Mouse (Mus musculus): ENCODE measurements around the gene Themis. TPM values are rescaled to one million over a fixed set of nuclear protein-coding genes. Genes with fewer than 3 reads are reported as not detected.

The Themis gene
- total RNA-seq (2012; rRNA removed) (not detected in 2 replicates), polyA plus RNA-seq (2012; ENCODE audit: insufficient read depth in 1 of 2, insufficient read length in 2 of 2, low read depth in 1 of 2, low replicate concordance in 2 of 2, missing spikeins in 1 of 2) (not detected)

GRCm38 (mm10) chr10:28668261-28668660, at the start of gene Themis:
Gene Themis (plus strand): TSS chr10:28668360.
- Histone ChIP-seq H3K9me3 (replicated peaks; ENCODE audit: insufficient read depth, low read length) (no peaks in the 10 kb centered on the region), H3K79me2 (ENCODE audit: control insufficient read depth, insufficient read depth, low read length, poor library complexity) (no peaks in the 10 kb centered on the region), H3K27me3 (ENCODE audit: control insufficient read depth in 1 of 2, insufficient read depth in 2 of 2, low read length in 2 of 2) (no peaks in the 10 kb centered on the region), H3K4me3 (ENCODE audit: control insufficient read depth in 1 of 2, insufficient read depth in 1 of 2, low read depth in 2 of 2, low read length in 2 of 2) (no peak within 1 kb of the TSS), H3K36me3 (ENCODE audit: control insufficient read depth in 1 of 2, insufficient read depth in 2 of 2, low read length in 2 of 2) (no peaks in the 10 kb centered on the region), H3K4me1 (ENCODE audit: control insufficient read depth in 1 of 2, insufficient read depth in 2 of 2, low read length in 2 of 2) (no peaks in the 10 kb centered on the region), H3K9ac (ENCODE audit: control insufficient read depth, low read depth, low read length, poor library complexity, severe bottlenecking) (no peak within 1 kb of the TSS), H3K27ac (ENCODE audit: control insufficient read depth, low read depth, low read length) (no peak within 1 kb of the TSS)
- no peak for DNase-seq (ENCODE audit: low read depth, low spot score)
- TF ChIP-seq RAD21 (IDR thresholded peaks at IDR 0.05; ENCODE audit: low read depth, low read length) (no peak), TCF12 (IDR thresholded peaks at IDR 0.05; ENCODE audit: low read depth, low read length) (no peak), BHLHE40 (IDR thresholded peaks at IDR 0.05; ENCODE audit: borderline replicate concordance, low read depth, low read length) (no peak), MYB (IDR thresholded peaks at IDR 0.05; ENCODE audit: low read depth, low read length) (no peak), JUND (IDR thresholded peaks at IDR 0.05; ENCODE audit: low read depth, low read length) (no peak), KAT2A (conservative IDR thresholded peaks at IDR 0.05; ENCODE audit: low read depth, low read length) (no peak), ZNF384 (IDR thresholded peaks at IDR 0.05; ENCODE audit: low read depth, low read length) (no peak), ETS1 (IDR thresholded peaks at IDR 0.05; ENCODE audit: low read depth, low read length) (no peak), ELF1 (IDR thresholded peaks at IDR 0.05; ENCODE audit: low read depth, low read length) (no peak), ZMIZ1 (IDR thresholded peaks at IDR 0.05; ENCODE audit: low read depth, low read length) (no peak)

- Histone ChIP-seq H3K27ac (ENCODE audit: control insufficient read depth, low read depth, low read length) (no peak overlapping the region), H3K4me3 (ENCODE audit: control insufficient read depth in 1 of 2, insufficient read depth in 1 of 2, low read depth in 2 of 2, low read length in 2 of 2) (no peak overlapping the region), H3K79me2 (ENCODE audit: control insufficient read depth, insufficient read depth, low read length, poor library complexity) (no peaks in the 10 kb centered on the region), H3K27me3 (ENCODE audit: control insufficient read depth in 1 of 2, insufficient read depth in 2 of 2, low read length in 2 of 2) (no peaks in the 10 kb centered on the region), H3K9me3 (replicated peaks; ENCODE audit: insufficient read depth, low read length) (no peaks in the 10 kb centered on the region), H3K4me1 (ENCODE audit: control insufficient read depth in 1 of 2, insufficient read depth in 2 of 2, low read length in 2 of 2) (no peaks in the 10 kb centered on the region), H3K9ac (ENCODE audit: control insufficient read depth, low read depth, low read length, poor library complexity, severe bottlenecking) (no peak overlapping the region), H3K36me3 (ENCODE audit: control insufficient read depth in 1 of 2, insufficient read depth in 2 of 2, low read length in 2 of 2) (no peaks in the 10 kb centered on the region)
- DNase-seq (ENCODE audit: low read depth, low spot score), result no peak
- TF ChIP-seq TBP (IDR thresholded peaks at IDR 0.05; ENCODE audit: low read depth, low read length), result no peak
- TF ChIP-seq CHD2 (IDR thresholded peaks at IDR 0.05; ENCODE audit: low read length), result no peak
- TF ChIP-seq MYC (IDR thresholded peaks at IDR 0.05; ENCODE audit: low read depth, low read length), result no peak
- TF ChIP-seq RAD21 (IDR thresholded peaks at IDR 0.05; ENCODE audit: low read depth, low read length), result no peak
- TF ChIP-seq GABPA (IDR thresholded peaks at IDR 0.05; ENCODE audit: low read depth, low read length), result no peak
- no peak for TF ChIP-seq MEF2A (IDR thresholded peaks at IDR 0.05; ENCODE audit: extremely low read depth, insufficient replicate concordance, low read depth, low read length, poor library complexity, severe bottlenecking)
- TF ChIP-seq POLR2A (IDR thresholded peaks at IDR 0.05; ENCODE audit: control insufficient read depth in 1 of 2, insufficient read depth in 1 of 2, low read depth in 1 of 2, low read length in 2 of 2, poor library complexity in 1 of 2), result no peak
- TF ChIP-seq RCOR1 (IDR thresholded peaks at IDR 0.05; ENCODE audit: low read depth, low read length), result no peak
- no peak for TF ChIP-seq POLR2AphosphoS2 (IDR thresholded peaks at IDR 0.05; ENCODE audit: low read length)
- TF ChIP-seq MAX (IDR thresholded peaks at IDR 0.05; ENCODE audit: low read length), result no peak
- TF ChIP-seq ETS1 (IDR thresholded peaks at IDR 0.05; ENCODE audit: low read depth, low read length), result no peak
- no peak for TF ChIP-seq USF2 (IDR thresholded peaks at IDR 0.05; ENCODE audit: borderline replicate concordance in 1 of 2, insufficient read depth in 1 of 2, low read depth in 1 of 2, low read length in 2 of 2)
- TF ChIP-seq ZNF384 (IDR thresholded peaks at IDR 0.05; ENCODE audit: low read depth, low read length), result no peak
These were observed 48.7 kb upstream of the Themis start for GRCm38 (mm10) chr10:28619415-28619814.

Measured in MEL (cell line).